Mouse (Mus musculus) cortical plate, adult 2 months (tissue): Measurements from ENCODE around the gene Hist1h4h. TPM values are rescaled to one million over a fixed set of nuclear protein-coding genes. Genes with fewer than 3 reads are reported as not detected.
"Not testable (repeated sequence)": the region's sequence is repeated elsewhere in the genome, so short reads cannot be mapped to it uniquely, and the experiment has no call there.

Experiments
- H3K27ac ChIP-seq: fragments of 200-500 bp; 2 replicates; pipeline ENCODE4 v1.5.1; 2012; ENCODE audit warnings: low read length, control low read depth, inconsistent platforms; ENCODE audit not compliant: insufficient read depth
- H3K4me1 ChIP-seq: fragments of 200-500 bp; 2 replicates; pipeline ENCODE4 v1.6.1; 2011; ENCODE audit warnings: low read length; ENCODE audit not compliant: control insufficient read depth, insufficient read depth
- H3K4me3 ChIP-seq: fragments of 200-500 bp; 2 replicates; pipeline ENCODE4 v1.5.1; 2011; ENCODE audit warnings: mild to moderate bottlenecking, low read length, control low read depth; ENCODE audit not compliant: insufficient read depth
- CTCF ChIP-seq: fragments of 200-500 bp; IDR thresholded peaks from 2 replicates; pipeline ENCODE4 v1.5.1; 2011; ENCODE audit warnings: mild to moderate bottlenecking, control low read depth, low read length; ENCODE audit not compliant: insufficient read depth; ENCODE audit errors: extremely low read depth
- POLR2A ChIP-seq: fragments of 200-500 bp; IDR thresholded peaks from 2 replicates; pipeline ENCODE4 v1.6.1; 2011; ENCODE audit warnings: mild to moderate bottlenecking, low read length, control low read depth; ENCODE audit not compliant: insufficient read depth; ENCODE audit errors: extremely low read depth
- polyA plus RNA-seq: library from polyadenylated mRNA; depleted of rRNA; stranded (reverse); fragments of >200 nt; gene quantifications from 2 replicates; pipeline ENCODE4 v1.2.3, GENCODE M21; 2012

Gene Hist1h4h
- polyA plus RNA-seq, 1 experiment: 34.8 TPM

DNA sequence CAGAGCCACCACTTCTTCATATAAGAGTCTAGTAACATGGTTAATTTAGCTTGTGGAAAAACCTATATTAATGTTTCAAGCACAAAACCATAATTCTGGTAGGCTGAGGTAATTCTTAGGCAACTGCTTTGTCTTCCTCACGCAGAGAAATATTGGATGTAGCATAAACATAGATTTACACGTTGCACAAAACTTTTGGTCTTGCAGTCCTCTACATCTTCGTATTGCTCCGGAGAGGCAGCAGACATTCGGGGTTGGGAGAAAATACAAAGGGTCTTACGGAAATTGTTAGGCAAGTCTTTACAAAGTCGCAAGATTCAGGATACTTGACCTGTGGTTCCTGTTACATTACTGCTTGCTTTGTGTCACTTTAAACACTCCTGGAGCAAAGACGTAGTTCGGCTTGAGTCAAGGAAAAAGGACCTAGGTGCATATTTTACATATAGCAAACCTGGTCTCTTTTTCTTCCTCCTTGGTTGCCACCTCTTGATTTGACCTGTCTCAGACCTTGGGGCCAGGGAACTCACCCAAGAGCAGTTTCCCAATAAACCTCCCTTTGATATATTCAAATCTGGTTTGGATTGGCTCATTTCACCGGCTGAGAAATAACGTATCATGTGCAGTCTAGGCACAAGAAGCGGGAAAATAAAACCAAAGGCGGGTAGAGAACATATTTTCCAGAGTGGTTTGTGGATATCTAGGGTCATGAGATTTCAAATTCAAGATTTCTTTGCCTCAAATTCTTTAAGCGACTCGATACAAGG is 3.7 kb downstream of the Hist1h4h start:
- H3K4me1 ChIP-seq: peaks cover 4% of the 10 kb centered on the region; the same call in 1 of the 2 replicates
- no peak overlapping the region for H3K27ac ChIP-seq
- peak overlapping the region; percentile 24; the same call in 1 of the 2 replicates for H3K4me3 ChIP-seq
- TF ChIP-seq CTCF (no peak), POLR2A (no peak)

DNA sequence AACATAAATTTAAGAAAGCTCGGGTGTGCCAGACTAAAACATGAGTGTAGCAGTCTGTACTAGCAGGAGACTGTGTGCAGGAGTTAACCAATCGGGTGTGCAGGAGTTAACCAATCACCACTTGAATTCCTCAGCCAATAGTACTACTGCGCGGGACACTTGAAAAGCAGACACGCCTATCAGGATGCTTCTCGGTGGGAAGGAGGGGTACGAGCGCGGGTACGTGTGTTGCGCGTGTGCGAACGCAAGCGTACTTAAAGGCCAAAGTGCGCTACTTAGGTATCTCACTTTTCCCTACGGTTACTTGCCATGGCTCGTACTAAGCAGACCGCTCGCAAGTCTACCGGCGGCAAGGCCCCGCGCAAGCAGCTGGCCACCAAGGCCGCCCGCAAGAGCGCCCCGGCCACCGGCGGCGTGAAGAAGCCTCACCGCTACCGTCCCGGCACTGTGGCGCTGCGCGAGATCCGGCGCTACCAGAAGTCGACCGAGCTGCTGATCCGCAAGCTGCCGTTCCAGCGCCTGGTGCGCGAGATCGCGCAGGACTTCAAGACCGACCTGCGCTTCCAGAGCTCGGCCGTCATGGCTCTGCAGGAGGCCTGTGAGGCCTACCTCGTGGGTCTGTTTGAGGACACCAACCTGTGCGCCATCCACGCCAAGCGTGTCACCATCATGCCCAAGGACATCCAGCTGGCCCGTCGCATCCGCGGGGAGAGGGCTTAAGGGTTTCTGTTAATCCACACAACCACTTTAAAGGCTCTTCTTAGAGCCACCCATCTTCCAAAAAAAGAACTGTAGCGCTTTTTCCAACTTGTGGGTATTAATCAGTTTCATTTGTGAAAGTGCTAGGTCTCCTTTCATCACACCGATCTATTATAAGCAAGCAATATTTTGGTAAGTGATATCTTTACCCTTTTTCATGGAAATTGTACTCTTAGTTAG is 4.6 kb downstream of the Hist1h4h start, which contains the start of gene Hist1h3g:
Gene Hist1h3g, plus strand, starts transcription at position 286 of the 939 bp plus-strand sequence.
- H3K4me1 ChIP-seq, H3K27ac ChIP-seq: not testable (repeated sequence)
- peak within 1 kb of the TSS; percentile 24 for H3K4me3 ChIP-seq

DNA sequence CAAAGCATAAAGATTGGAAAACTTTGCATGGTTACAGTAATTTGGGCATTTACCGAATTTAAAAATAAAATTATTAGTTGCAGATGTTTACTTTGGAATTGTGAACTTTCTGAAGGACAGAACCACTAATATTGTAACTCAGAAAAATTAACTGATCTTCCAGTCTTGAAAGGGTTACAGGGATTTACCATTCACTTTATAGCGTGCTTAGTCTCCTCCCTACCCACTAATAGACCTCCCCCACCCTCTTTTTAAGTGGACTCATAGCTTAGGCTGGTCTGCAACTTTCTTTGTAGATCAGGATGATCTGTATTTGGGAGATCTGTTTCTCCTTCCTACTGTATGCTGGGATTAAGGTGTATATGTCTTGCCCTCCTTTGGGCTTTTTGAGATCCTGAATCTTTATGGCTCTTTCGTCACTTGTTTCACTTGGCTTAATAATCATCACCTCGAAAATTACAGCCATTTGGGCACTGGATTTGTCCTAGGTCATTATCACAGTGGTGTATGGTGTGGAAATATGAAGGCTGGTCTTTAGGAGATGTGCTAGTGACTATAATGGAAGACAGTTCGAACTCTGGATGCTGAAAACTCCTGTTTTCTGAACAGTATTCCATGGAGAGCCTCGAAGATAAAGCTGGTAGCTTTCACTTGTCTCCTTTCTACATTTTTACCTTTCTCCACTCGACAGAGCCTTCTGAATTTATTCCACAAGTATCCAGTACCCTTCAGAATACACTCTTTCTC is 5.4 kb downstream of the Hist1h4h start:
- Histone ChIP-seq H3K27ac (no peak overlapping the region), H3K4me1 (peaks cover 4% of the 10 kb centered on the region; the same call in 1 of the 2 replicates), H3K4me3 (no peak overlapping the region)
- TF ChIP-seq POLR2A (no peak), CTCF (no peak)

DNA sequence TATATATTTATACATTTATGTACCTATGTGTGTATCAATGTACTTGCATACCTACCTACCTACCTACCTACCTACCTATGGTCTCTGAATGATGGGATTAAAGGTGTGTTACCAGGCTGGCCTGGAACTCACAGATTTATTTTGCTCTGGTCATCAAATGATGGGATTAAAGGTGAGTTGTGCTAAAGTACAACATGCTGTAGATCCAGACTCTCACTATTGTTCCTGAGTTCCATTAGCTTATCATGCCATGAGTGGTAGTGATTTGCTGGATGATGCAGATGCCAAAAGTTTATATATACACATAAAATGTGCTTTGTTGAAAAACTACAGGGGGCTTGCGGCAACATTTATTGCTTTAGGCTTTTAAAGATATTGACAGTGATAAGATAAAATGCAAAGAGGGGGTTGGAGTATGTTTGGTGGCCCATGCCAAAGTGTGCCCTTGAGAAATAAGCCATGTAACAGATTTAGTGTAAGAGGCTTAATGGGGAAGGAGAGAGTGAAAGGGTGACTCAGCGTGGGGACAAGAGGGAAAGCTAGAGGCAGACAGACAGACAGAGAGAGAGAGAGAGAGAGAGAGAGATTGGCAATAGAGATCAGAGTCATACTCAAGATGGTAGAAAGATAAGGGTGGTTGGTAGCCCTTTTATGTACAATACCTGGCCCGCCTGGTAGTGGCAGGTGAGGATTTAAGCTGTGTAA is 6.3 kb downstream of the Hist1h4h start:
- no peak for TF ChIP-seq POLR2A
- TF ChIP-seq CTCF: no peak
- Histone ChIP-seq H3K4me1 (peaks cover 4% of the 10 kb centered on the region; the same call in 1 of the 2 replicates), H3K27ac (no peak overlapping the region), H3K4me3 (no peak overlapping the region)

DNA sequence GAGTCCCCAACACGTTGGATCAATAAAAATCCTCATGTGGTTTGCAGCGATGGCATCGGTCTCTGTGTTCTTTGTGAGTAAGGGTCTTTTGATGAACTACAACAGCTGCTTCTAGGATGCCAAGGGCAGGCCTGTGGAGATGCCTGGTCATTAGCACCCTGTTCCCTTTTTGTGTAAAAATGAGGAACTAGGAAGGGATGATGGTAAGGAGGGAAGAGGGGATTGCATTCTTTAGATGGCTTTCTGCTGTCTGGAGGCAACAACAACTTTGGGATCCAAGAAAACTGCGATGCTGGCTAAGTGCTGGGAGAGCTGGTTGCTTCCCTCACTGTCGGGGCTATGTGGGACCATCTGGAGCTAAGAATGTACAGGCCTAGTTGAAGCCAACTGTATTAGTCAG is 7.4 kb downstream of the Hist1h4h start:
- TF ChIP-seq CTCF (no peak), POLR2A (no peak)
- Histone ChIP-seq H3K4me1 (peaks cover 4% of the 10 kb centered on the region; the same call in 1 of the 2 replicates), H3K27ac (no peak overlapping the region), H3K4me3 (no peak overlapping the region)

DNA sequence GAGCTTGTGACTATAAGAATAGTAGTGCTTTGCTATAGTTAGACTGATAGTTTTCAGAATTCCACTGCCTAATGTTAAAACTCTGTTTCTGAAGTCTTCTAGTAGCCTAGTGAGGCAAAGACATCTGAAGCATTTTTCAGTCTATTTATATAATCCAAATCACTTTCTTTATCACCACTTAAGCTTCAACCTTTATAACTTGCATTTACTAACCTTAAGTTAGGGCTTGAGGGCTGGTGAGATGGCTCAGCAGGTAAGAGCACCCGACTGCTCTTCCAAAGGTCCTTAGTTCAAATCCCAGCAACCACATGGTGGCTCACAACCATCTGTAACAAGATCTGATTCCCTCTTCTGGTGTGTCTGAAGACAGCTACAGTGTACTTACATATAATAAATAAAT is 9.0 kb downstream of the Hist1h4h start:
- H3K4me3 ChIP-seq, H3K27ac ChIP-seq, H3K4me1 ChIP-seq: not testable (repeated sequence)

DNA sequence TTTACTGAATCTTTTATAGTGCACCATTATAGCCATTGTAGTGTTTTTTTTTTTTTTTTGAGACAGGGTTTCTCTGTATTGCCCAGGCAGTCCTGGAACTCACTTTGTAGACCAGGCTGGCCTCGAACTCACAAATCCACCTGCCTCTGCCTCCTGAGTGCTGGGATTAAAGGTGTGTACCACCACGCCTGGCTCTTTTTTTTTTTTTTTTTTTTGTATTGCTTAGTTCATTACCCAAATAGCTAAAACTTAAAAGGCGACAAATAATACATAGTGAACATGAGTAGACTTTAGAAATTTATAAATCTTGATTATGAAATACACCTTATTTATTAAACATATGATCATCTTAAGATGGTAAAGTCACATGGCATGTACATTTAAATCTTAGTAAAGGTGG is 10.6 kb downstream of the Hist1h4h start:
- no peak for TF ChIP-seq CTCF
- no peak for TF ChIP-seq POLR2A
- Histone ChIP-seq H3K27ac (no peak overlapping the region), H3K4me3 (no peak overlapping the region), H3K4me1 (no peaks in the 10 kb centered on the region)

DNA sequence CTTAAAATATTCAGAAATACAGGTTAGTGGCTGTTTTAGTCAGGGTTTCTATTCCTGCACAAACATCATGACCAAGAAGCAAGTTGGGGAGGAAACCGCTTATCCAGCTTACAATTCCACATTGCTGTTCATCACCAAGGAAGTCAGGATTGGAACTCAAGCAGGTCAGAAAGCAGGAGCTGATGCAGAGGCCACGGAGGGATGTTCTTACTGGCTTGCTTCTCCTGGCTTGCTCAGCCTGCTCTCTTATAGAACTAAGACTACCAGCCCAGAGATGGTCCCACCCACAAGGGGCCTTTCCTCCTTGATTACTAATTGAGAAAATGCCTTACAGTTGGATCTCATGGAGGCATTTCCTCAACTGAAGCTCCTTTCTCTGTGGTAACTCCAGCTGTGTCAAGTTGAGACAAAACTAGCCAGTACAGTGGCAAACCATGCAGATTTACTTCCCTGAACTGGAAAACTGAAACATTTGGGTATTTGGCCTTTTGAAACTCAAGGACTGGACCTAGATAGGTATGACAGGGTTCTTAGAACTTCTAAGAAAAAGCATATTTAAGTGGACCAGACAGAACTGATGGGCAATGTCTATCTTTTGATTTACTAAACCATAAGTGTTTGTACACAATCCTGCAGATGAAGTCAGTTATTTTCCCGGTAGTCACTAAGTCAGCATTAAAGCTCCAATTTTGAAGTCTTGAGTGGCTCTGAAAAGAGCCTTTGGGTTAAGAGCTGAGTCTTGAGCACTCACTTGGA is 11.6 kb downstream of the Hist1h4h start:
- not testable (repeated sequence) for H3K27ac ChIP-seq

More for the DNA sequence above, 11.6 kb downstream of the Hist1h4h start:
- H3K4me3 ChIP-seq: peak overlapping the region; percentile 23; the same call in 1 of the 2 replicates
- not testable (repeated sequence) for H3K4me1 ChIP-seq
